Mouse (Mus musculus) testis, adult 2 months (tissue): ENCODE measurements at regions not wholly inside any gene's neighbourhood (a gene's known extent, or its start where the extent isn't known, plus 50 kb on each side); places are given as distances from the start of the nearest gene placed in this dataset.

ENCODE experiments used
- CTCF ChIP-seq: fragments of 200-500 bp; IDR thresholded peaks from 2 replicates; pipeline ENCODE4 v1.5.1; 2012; ENCODE audit warnings: low read depth, mild to moderate bottlenecking, inconsistent platforms, low read length, moderate library complexity; ENCODE audit not compliant: control insufficient read depth, insufficient read depth, insufficient replicate concordance
- POLR2A ChIP-seq: fragments of 200-500 bp; IDR thresholded peaks from 2 replicates; pipeline ENCODE4 v1.6.1; 2012; ENCODE audit warnings: low read depth, mild to moderate bottlenecking, inconsistent platforms, low read length, moderate library complexity; ENCODE audit not compliant: control insufficient read depth

DNA sequence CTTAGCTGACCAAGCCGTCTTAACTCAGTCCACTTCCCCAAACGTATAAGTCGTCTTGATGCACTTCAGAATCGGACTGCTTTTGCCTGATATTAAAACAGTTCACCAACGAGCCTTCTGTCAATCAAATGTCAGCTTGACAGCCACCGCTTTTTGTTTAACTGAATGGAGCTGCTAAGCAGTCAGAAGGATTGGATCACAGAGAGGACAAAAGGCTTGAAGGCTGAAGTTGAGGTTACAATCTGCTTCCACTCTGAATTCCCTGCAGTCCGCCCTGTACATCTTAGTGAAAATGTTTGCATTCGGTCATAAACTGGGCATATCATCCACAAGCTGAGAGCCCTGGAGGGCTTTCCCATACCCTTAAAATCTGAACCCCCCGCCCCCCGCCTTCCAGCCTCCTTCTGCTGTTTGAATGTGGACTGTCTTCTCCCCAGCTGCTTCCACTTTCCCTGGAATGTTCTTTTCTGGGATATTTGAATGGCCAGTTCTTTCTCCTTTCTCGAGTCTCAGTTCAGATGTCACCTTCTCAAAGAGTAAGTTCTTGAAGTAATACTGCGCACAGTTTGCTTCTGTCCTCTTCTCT lies 217.0 kb downstream of the Hs3st3b1 start:
- no peak for TF ChIP-seq POLR2A
- no peak for TF ChIP-seq CTCF
